Mouse (Mus musculus) embryonic facial prominence, embryonic 12.5 days (tissue): ENCODE data around the gene Cfap99. TPM values are rescaled to one million over a fixed set of nuclear protein-coding genes. Genes with fewer than 3 reads are reported as not detected.

Experiments
- ATAC-seq: fragments of 200-750 bp; cut with Nextera tagmentation; 2 replicates; pipeline ENCODE4 v1.8.0; 2017; ENCODE audit not compliant: insufficient number of reproducible peaks, insufficient read depth, low FRiP score, low TSS enrichment
- H3K27ac ChIP-seq: fragments of 300-500 bp; sonication (generic); 2 replicates; pipeline ENCODE4 v1.5.1; 2016; ENCODE audit warnings: mild to moderate bottlenecking
- H3K27me3 ChIP-seq: fragments of 300-500 bp; sonication (generic); 2 replicates; pipeline ENCODE4 v1.6.1; 2016; ENCODE audit warnings: mild to moderate bottlenecking, moderate library complexity
- H3K36me3 ChIP-seq: fragments of 300-500 bp; sonication (generic); 2 replicates; pipeline ENCODE4 v1.6.1; 2016; ENCODE audit warnings: mild to moderate bottlenecking
- H3K4me1 ChIP-seq: fragments of 300-500 bp; sonication (generic); 2 replicates; pipeline ENCODE4 v1.6.1; 2016
- H3K4me2 ChIP-seq: fragments of 300-500 bp; sonication (generic); replicated peaks from 2 replicates; pipeline ENCODE4 v1.6.1; 2016; ENCODE audit warnings: mild to moderate bottlenecking, moderate library complexity
- H3K4me3 ChIP-seq: fragments of 300-500 bp; sonication (generic); 2 replicates; pipeline ENCODE4 v1.5.1; 2016; ENCODE audit warnings: mild to moderate bottlenecking
- H3K9ac ChIP-seq: fragments of 300-500 bp; sonication (generic); 2 replicates; pipeline ENCODE4 v1.6.1; 2016; ENCODE audit warnings: mild to moderate bottlenecking, moderate library complexity
- H3K9me3 ChIP-seq: fragments of 300-500 bp; sonication (generic); 2 replicates; pipeline ENCODE4 v1.6.1; 2016; ENCODE audit warnings: mild to moderate bottlenecking, moderate library complexity
- WGBS: fragments of 180-500 bp; shearing (Covaris S2); methylation state at CpG from one replicate; pipeline ENCODE4 v1.1.7; 2016; 5-methylcytosine and 5-hydroxymethylcytosine counted together
- polyA plus RNA-seq: library from polyadenylated mRNA; unstranded; fragments of >200 nt; fragmentation: Nextera tagmentation; extraction: Ambion mirVana; gene quantifications from 2 replicates; pipeline ENCODE4 v1.2.1, GENCODE M21; 2016

The Cfap99 gene
- polyA plus RNA-seq, 1 experiment from 2014 or later = not detected

DNA sequence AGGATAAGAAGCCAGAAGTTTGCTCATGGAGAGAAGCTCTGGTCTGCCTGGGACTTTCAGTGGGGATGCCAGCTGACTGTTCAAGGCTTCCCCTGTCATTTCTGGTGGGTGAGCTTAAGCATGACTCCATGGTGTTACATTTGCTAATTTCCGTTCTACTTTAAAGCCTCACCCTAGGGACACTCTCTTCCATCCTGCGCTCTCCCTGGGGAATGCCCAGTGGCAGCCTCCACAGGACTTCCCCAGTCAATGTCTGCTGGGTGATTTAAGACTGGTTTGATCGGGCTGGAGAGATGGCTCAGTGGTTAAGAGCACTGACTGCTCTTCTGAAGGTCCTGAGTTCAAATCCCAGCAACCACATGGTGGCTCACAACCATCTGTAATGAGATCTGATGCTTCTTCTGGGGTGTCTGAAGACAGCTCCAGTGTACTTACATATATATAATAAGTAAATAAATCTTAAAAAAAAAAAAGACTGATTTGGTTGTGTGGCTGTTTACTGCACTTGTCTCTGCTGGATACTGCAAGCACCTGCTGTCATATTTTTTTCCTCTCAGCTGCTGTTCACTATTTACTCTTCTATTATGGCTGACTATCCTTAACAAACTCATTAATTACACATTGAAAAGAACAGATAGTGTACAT, 29.1 kb upstream of the Cfap99 start:
- H3K27ac ChIP-seq = no peak overlapping the region
- no peak overlapping the region for H3K4me3 ChIP-seq
- 73% methylated on average over 3 of the region's 3 CpGs for WGBS
- no peaks in the 10 kb centered on the region for H3K27me3 ChIP-seq
- no peaks in the 10 kb centered on the region for H3K4me1 ChIP-seq
- no peaks in the 10 kb centered on the region for H3K36me3 ChIP-seq
- no peak overlapping the region for H3K9ac ChIP-seq
- H3K9me3 ChIP-seq = no peaks in the 10 kb centered on the region
- no peak for ATAC-seq
- H3K4me2 ChIP-seq = no peak overlapping the region

DNA sequence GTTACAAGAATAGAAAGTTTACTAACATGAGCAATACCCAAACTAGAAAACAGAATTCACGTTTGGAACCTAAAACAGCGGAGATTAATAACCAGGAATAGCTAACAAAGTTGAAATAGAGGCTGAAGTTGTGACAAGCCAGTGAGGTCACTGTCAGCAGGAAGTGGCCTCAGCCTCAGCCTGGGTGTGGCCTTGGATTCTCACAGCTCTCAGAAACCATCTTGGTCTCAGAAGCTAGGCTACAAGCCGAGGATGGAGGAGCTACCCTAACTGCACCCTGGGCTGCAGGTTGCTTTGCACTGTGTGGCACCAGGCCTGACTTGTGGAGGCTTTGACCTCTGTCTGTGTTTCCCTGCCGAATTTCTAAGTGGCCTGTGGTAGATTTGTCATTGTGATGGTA, 22.3 kb upstream of the Cfap99 start:
- Histone ChIP-seq H3K27me3 (no peaks in the 10 kb centered on the region), H3K9ac (no peak overlapping the region), H3K4me2 (no peak overlapping the region), H3K27ac (no peak overlapping the region), H3K36me3 (no peaks in the 10 kb centered on the region), H3K9me3 (no peaks in the 10 kb centered on the region), H3K4me1 (no peaks in the 10 kb centered on the region), H3K4me3 (no peak overlapping the region)
- 73% methylated on average over 4 of the region's 4 CpGs for WGBS
- ATAC-seq = no peak

DNA sequence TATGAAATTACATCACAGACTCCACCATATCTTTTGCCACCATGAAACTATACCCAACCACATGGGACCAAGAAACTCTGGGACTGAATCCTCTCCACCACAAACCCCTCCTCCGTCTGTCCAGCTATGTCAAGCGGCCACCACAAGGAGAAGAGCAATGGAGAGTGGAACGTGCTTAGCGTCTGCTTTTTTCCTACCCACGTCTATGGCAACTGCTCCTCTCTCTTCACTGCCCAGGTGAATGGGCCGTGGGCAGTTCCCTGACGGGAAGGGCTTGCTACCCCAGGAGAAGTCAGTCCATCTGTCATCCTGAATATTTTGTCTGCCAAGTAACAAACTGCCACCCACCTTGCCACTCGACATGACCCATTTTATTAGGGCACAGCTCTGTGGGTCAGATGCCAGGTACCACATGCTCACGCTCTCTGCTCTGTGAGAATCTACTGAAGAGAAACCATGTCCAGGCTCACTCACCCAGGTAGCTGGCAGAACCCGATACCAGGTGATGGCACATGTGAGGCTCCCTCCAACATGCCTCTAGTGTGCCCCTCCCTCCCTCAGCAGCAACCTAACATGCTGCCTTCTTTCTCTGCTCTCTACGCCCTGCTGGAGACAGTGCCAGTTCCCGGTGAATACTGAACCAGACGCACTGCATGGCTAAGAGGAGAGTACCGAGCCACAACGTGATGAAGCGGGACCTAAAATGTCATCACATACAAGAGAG, 19.0 kb upstream of the Cfap99 start:
- H3K4me1 ChIP-seq = no peaks in the 10 kb centered on the region
- 83% methylated on average over 16 of the region's 16 CpGs for WGBS
- H3K27me3 ChIP-seq = no peaks in the 10 kb centered on the region
- H3K36me3 ChIP-seq = no peaks in the 10 kb centered on the region
- no peak overlapping the region for H3K4me3 ChIP-seq
- no peak for ATAC-seq
- no peak overlapping the region for H3K9ac ChIP-seq
- no peaks in the 10 kb centered on the region for H3K9me3 ChIP-seq
- no peak overlapping the region for H3K27ac ChIP-seq
- H3K4me2 ChIP-seq = no peak overlapping the region

DNA sequence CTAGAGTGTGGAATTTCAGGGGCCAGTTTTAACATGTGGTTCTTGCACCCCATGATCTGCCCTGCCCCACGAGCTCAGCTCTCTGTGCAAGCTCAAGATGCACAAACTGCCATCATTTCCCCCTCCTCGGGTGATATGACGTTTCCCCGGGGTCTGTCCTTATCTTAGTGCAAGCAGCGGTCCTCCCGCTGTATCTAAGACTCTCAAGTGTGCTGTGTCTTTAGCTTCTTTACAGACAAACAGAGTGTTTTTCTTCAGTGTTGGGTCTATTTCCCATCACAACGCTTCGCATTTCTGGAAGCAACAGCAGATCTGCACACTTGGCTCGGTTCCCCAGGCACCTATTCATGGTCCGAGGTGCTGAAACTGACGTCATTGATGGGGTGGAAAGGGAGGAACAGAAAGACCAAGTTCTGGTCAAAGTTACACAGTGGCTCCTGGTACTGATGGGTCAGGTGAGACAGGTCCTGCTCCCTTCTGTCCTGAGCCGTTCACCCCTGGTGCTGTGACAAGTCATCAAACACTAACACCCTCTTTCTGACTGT, 18.4 kb upstream of the Cfap99 start:
- Histone ChIP-seq H3K27ac (no peak overlapping the region), H3K36me3 (no peaks in the 10 kb centered on the region), H3K4me2 (no peak overlapping the region), H3K9ac (no peak overlapping the region), H3K4me3 (no peak overlapping the region), H3K9me3 (no peaks in the 10 kb centered on the region), H3K4me1 (no peaks in the 10 kb centered on the region), H3K27me3 (no peaks in the 10 kb centered on the region)
- ATAC-seq = no peak
- WGBS = 69% methylated on average over 12 of the region's 12 CpGs

DNA sequence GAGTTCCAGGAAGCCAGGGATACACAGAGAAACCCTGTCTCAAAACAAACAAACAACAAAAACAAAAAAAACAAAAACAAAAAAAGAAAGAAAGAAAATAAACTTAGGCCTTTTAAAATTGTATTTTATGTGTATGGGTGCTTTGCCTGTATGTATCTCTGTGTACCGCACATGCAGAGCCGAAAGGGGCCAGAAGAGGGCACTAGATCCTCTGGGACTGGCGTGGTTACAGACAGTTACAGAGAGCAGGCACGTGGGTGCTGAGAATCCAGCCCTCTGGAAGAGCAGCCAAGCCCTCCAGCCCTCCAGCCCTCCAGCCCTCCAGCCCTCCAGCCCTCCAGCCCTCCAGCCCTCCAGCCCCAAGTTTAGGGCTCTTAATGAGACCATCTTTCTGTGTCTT, 16.7 kb upstream of the Cfap99 start:
- no peaks in the 10 kb centered on the region for H3K27me3 ChIP-seq
- H3K36me3 ChIP-seq = no peaks in the 10 kb centered on the region
- no peak overlapping the region for H3K9ac ChIP-seq
- no peaks in the 10 kb centered on the region for H3K4me1 ChIP-seq
- 20% methylated on average over 4 of the region's 4 CpGs for WGBS
- H3K4me3 ChIP-seq = no peak overlapping the region
- no peak for ATAC-seq
- H3K4me2 ChIP-seq = no peak overlapping the region
- no peak overlapping the region for H3K27ac ChIP-seq
- no peaks in the 10 kb centered on the region for H3K9me3 ChIP-seq

DNA sequence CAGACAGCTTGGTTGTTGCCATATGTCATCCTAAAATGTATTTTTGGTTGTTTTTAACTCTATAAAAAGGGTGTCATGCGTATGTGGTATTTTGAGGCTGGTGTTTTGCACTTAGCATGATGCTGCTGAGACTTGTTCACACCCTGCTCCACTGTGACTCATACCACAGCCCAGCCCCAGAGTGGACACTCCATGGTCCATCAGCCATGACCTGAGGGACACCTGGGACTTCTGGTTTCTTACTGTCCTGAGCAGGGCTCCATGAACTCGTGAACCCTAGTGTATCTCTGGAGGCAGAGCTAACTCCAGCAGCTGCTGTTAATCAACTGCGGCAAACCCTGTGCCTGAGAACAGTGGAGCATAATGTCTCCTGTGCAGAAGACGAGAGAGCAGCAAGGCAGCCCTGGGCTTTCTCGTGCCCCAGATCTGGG, 15.1 kb upstream of the Cfap99 start:
- Histone ChIP-seq H3K9ac (no peak overlapping the region), H3K4me3 (no peak overlapping the region), H3K4me2 (no peak overlapping the region), H3K27me3 (no peaks in the 10 kb centered on the region), H3K36me3 (no peaks in the 10 kb centered on the region), H3K4me1 (no peaks in the 10 kb centered on the region), H3K27ac (no peak overlapping the region; the same call in 1 of the 2 replicates), H3K9me3 (no peaks in the 10 kb centered on the region)
- no peak for ATAC-seq
- 51% methylated on average over 5 of the region's 5 CpGs for WGBS

DNA sequence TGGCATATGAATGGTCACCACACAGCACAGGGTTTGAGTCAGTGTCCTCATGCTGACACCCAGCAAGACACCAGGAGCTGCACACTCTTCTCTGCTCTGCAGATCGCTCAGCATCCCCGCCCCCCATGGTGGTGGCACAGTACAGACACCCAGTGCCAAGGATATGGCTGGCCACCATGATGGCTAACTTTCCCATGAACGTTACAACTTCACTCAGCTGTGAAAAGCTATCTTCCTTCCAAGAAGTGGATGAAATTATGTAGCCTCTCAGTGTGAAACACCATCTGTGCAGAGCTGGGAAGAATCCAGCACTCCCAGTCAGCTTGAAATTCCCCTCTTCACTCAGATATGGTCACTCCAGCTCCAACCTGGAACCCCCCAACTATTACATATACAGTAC, 14.1 kb upstream of the Cfap99 start:
- 83% methylated on average over 3 of the region's 3 CpGs for WGBS
- H3K27ac ChIP-seq = no peak overlapping the region
- no peaks in the 10 kb centered on the region for H3K4me1 ChIP-seq

DNA sequence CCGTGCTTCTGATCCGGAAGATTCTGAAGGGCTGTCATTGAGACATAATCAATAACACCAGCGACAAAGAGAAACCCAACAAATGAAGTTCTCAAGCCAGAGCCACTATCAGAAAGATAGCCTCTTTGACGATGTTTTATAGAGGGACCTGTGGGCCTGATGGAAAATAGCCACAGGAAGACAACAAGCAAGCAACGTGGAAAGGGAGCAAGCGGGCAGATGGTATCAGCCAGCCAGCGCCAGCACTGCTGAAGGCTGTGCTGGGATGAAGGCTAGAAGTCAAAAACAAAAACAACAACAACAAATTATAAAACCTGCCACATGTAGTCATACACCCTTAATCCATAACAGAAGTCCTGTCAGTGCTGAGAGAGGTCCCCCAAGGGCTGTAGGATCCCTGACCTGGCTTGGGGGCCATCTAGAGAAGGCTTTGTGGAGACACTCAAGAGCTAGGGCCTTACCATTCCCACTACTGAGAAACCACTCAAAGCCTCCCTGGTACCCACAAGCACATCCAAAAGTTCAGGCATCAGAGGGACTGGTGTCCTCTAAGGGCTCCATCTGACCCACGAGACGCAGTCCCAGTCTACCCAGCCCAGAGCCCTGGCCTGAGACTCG, 13.6 kb upstream of the Cfap99 start:
- ATAC-seq = no peak
- no peaks in the 10 kb centered on the region for H3K27me3 ChIP-seq
- H3K36me3 ChIP-seq = no peaks in the 10 kb centered on the region
- WGBS = 90% methylated on average over 10 of the region's 10 CpGs
- no peak overlapping the region for H3K27ac ChIP-seq
- no peak overlapping the region for H3K4me2 ChIP-seq
- no peaks in the 10 kb centered on the region for H3K9me3 ChIP-seq
- H3K9ac ChIP-seq = no peak overlapping the region
- H3K4me1 ChIP-seq = no peaks in the 10 kb centered on the region
- no peak overlapping the region for H3K4me3 ChIP-seq

More for the DNA sequence above, 14.1 kb upstream of the Cfap99 start:
- no peak overlapping the region for H3K4me2 ChIP-seq
- no peaks in the 10 kb centered on the region for H3K27me3 ChIP-seq
- no peak overlapping the region for H3K4me3 ChIP-seq
- H3K9ac ChIP-seq = no peak overlapping the region
- no peak for ATAC-seq
- H3K9me3 ChIP-seq = no peaks in the 10 kb centered on the region
- H3K36me3 ChIP-seq = no peaks in the 10 kb centered on the region

DNA sequence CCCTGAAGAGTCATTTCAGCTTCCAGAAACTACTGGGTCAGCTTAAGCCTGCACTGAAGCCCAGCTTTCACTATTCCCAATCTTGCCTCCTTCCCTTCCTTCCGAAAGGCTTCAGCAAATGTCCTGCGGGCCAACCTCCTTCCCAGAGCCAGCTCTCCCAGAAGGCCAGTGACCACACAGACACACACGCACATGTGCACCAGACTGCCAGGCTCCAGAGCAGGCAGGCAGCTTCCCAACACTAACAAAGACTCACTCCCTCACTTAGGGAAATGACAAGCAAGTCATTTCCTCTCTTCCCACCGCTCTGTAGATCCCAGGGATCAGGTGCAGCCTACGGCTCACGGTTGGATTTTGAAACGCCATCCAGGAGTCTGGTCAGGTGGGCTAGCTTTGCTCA, 12.2 kb upstream of the Cfap99 start:
- Histone ChIP-seq H3K4me2 (no peak overlapping the region), H3K27ac (no peak overlapping the region), H3K9me3 (no peaks in the 10 kb centered on the region), H3K4me3 (no peak overlapping the region), H3K27me3 (no peaks in the 10 kb centered on the region), H3K9ac (no peak overlapping the region), H3K4me1 (no peaks in the 10 kb centered on the region), H3K36me3 (no peaks in the 10 kb centered on the region)
- WGBS = 74% methylated on average over 7 of the region's 7 CpGs
- ATAC-seq = no peak

DNA sequence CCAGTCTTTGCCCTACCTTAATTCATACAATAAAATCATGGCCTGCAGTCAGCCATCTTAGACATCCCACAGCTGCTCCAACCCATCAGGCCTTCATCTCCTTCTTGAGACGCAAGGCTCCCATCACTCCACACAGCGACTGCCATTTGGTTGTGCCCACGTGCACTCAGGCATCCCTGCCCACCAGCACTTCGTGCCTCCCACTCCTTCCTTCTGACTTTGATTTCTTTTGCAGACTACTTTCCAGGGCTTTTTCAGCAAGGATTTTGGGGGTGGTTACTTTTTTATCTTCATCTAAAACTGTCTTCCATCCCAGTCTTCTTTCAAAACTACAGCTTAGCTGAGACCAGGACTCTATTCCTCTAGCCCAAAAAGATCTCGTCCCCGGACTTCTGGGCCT, 11.7 kb upstream of the Cfap99 start:
- H3K27ac ChIP-seq = no peak overlapping the region
- H3K4me2 ChIP-seq = no peak overlapping the region
- H3K27me3 ChIP-seq = no peaks in the 10 kb centered on the region
- no peak overlapping the region for H3K9ac ChIP-seq
- no peak for ATAC-seq
- WGBS = 73% methylated on average over 6 of the region's 6 CpGs
- H3K4me1 ChIP-seq = no peaks in the 10 kb centered on the region
- H3K36me3 ChIP-seq = no peaks in the 10 kb centered on the region
- H3K9me3 ChIP-seq = no peaks in the 10 kb centered on the region
- H3K4me3 ChIP-seq = no peak overlapping the region

DNA sequence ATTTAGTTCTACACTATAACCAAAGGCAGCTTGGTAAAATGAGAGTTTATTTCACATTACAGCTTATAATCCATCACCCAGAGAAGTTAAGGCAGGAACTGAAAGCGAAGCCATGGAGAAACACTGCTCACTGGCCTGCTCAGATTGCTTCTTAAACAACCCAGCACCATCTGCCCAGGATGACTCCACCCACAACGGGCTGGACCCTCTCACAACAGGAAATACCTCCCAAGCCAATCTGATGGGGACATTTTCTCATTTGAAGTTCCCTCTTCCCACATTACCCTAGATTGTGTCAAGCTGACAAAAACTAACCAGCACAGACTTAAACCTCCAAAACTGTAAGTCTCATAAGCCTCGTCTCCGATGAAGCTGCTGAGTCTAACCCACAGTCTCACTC, 10.3 kb upstream of the Cfap99 start:
- Histone ChIP-seq H3K4me2 (no peak overlapping the region), H3K27ac (no peak overlapping the region), H3K4me3 (no peak overlapping the region), H3K27me3 (peaks cover under 1% of the 10 kb centered on the region; the same call in 1 of the 2 replicates), H3K9me3 (no peaks in the 10 kb centered on the region), H3K36me3 (no peaks in the 10 kb centered on the region), H3K4me1 (no peaks in the 10 kb centered on the region), H3K9ac (no peak overlapping the region)
- WGBS = 67% methylated on average over 4 of the region's 4 CpGs
- no peak for ATAC-seq

DNA sequence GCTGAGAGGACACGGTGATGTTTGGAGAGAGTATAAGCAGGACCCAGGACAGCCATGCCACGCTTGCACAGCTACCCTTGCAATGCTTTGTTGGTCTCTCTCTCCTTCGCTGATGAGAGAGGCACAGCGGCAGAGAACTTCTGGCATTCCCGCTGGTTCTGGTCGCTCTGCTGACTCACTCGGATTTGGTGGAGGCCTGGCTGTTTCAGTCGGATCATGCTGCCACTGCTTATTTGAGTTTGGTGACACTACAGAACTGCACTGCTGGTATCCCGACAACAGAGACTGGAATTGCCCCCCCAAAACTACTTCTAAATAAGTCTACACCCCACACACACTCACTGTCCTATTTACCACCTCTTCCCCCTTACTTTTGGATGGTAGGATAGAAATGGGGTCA, 9.2 kb upstream of the Cfap99 start:
- Histone ChIP-seq H3K9ac (no peak overlapping the region), H3K36me3 (no peaks in the 10 kb centered on the region), H3K4me3 (no peak overlapping the region), H3K4me1 (no peaks in the 10 kb centered on the region), H3K9me3 (no peaks in the 10 kb centered on the region), H3K27me3 (peaks cover 4% of the 10 kb centered on the region; the same call in 1 of the 2 replicates), H3K27ac (no peak overlapping the region), H3K4me2 (no peak overlapping the region)
- ATAC-seq = no peak
- 85% methylated on average over 9 of the region's 9 CpGs for WGBS
